In the genomic region with DNA sequence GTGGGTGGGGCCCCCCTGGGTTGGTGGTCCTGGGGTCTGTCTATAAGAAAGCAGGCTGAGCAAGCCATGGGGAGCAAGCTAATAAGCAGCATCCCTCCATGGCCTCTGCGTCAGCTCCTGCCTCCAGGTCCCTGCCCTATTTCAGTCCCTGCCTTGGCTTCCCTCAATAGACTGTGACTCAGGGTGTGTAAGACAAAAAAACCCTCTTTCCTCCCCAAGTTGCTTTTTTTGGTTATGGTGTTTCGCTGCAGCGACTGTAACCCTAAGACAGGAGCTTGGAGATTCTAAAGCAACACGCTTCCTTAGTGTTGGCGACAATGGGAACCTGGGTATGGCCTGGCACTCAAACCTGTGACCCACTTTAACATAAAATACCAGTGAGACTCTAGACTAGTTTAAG, we compare ENCODE assay signal across 21 mouse cellular contexts.
"Had no signal": no experiment of that assay in that cellular context is flagged by ENCODE, and none has a peak within 500 bp of the region (broad histone marks: within the 10 kb centered on the region; RNA-seq: fewer than 3 reads in every experiment).

No protein-coding gene starts in this region.

- H3K27me3 ChIP-seq: intestine, embryonic 15.5 days had no signal

- H3K27ac ChIP-seq: heart, adult 2 months; heart, embryonic 13.5 days; heart, embryonic 15.5 days; hindbrain, embryonic 12.5 days; hindbrain, embryonic 14.5 days; limb, embryonic 10.5 days; limb, embryonic 12.5 days had no signal

- H3K36me3 ChIP-seq: heart, embryonic 13.5 days; heart, embryonic 15.5 days; hindbrain, embryonic 12.5 days; intestine, embryonic 15.5 days; limb, embryonic 10.5 days; limb, embryonic 12.5 days had no signal

- DNase-seq: forebrain, postnatal 0 days; gastrocnemius, postnatal 14 days; gastrocnemius, postnatal 36 days; heart, adult 11 months; heart, adult 2 months; heart, postnatal 14 days; heart, postnatal 36 days; liver had no signal

- H3K9me3 ChIP-seq: heart, embryonic 13.5 days; heart, embryonic 15.5 days; hindbrain, embryonic 12.5 days; intestine, embryonic 15.5 days; limb, embryonic 10.5 days; limb, embryonic 12.5 days had no signal

- H3K9ac ChIP-seq: forebrain, postnatal 0 days; heart, embryonic 13.5 days; heart, embryonic 15.5 days; hindbrain, embryonic 12.5 days; hindbrain, embryonic 14.5 days; intestine, embryonic 15.5 days; limb, embryonic 12.5 days had no signal

- H3K4me3 ChIP-seq: heart, adult 2 months; heart, embryonic 13.5 days; heart, embryonic 15.5 days; hindbrain, embryonic 12.5 days; intestine, embryonic 15.5 days; layer of hippocampus, adult 2 months; limb, embryonic 10.5 days; limb, embryonic 12.5 days had no signal

- ATAC-seq: forebrain, postnatal 0 days; hindbrain, embryonic 16.5 days; inflammation-experienced regulatory T-cells, adult 6 months; intestine, embryonic 15.5 days; intestine, postnatal 0 days had no signal

- H3K4me2 ChIP-seq: heart, embryonic 11.5 days; heart, embryonic 13.5 days; heart, embryonic 15.5 days; hindbrain, embryonic 12.5 days; hindbrain, embryonic 14.5 days; intestine, embryonic 15.5 days; limb, embryonic 12.5 days; liver, embryonic 11.5 days had no signal
